Mouse (Mus musculus): ENCODE measurements around the gene Dnhd1.

The Dnhd1 gene

GRCm38 (mm10) chr7:105650639-105651435 lies at the start of gene Dnhd1:
Dnhd1 (plus strand) TSS chr7:105650827.
- peak; percentile 62 for DNase-seq (ENCODE audit: low spot score)

- DNase-seq (ENCODE audit: low spot score) = peak; percentile 8
Observed at GRCm38 (mm10) chr7:105602860-105603623, 47.6 kb upstream of the Dnhd1 start.

GRCm38 (mm10) chr7:105608467-105608866 lies 42.2 kb upstream of the Dnhd1 start:
- no peak for DNase-seq (ENCODE audit: low spot score)

- no peak for DNase-seq (ENCODE audit: low spot score)
Observed at GRCm38 (mm10) chr7:105611767-105612166, 38.9 kb upstream of the Dnhd1 start.

- DNase-seq (ENCODE audit: low spot score) = no peak
Observed at GRCm38 (mm10) chr7:105614400-105614799, 36.2 kb upstream of the Dnhd1 start.

GRCm38 (mm10) chr7:105615720-105616119 lies 34.9 kb upstream of the Dnhd1 start:
- DNase-seq (ENCODE audit: low spot score) = no peak

- DNase-seq (ENCODE audit: low spot score) = no peak
Observed at GRCm38 (mm10) chr7:105616561-105616960, 34.1 kb upstream of the Dnhd1 start.

- no peak for DNase-seq (ENCODE audit: low spot score)
Observed at GRCm38 (mm10) chr7:105617810-105618209, 32.8 kb upstream of the Dnhd1 start.

- DNase-seq (ENCODE audit: low spot score) = no peak
Observed at GRCm38 (mm10) chr7:105619701-105620100, 30.9 kb upstream of the Dnhd1 start.

GRCm38 (mm10) chr7:105621053-105621452 lies 29.6 kb upstream of the Dnhd1 start:
- DNase-seq (ENCODE audit: low spot score) = no peak

GRCm38 (mm10) chr7:105621646-105622292 lies 28.9 kb upstream of the Dnhd1 start:
- no peak for DNase-seq (ENCODE audit: low spot score)

- DNase-seq (ENCODE audit: low spot score) = no peak
Observed at GRCm38 (mm10) chr7:105625397-105625796, 25.2 kb upstream of the Dnhd1 start.

GRCm38 (mm10) chr7:105628633-105629032 lies 22.0 kb upstream of the Dnhd1 start:
- DNase-seq (ENCODE audit: low spot score) = no peak

GRCm38 (mm10) chr7:105632551-105632972 lies 18.1 kb upstream of the Dnhd1 start:
- no peak for DNase-seq (ENCODE audit: low spot score)

GRCm38 (mm10) chr7:105633127-105633800 lies 17.4 kb upstream of the Dnhd1 start, which contains the start of gene Trim3:
Trim3 (minus strand) TSS chr7:105633571.
- peak; percentile 59 for DNase-seq (ENCODE audit: low spot score)

GRCm38 (mm10) chr7:105633801-105634135 lies 16.9 kb upstream of the Dnhd1 start:
- no peak for DNase-seq (ENCODE audit: low spot score)

GRCm38 (mm10) chr7:105634272-105634920 lies 16.2 kb upstream of the Dnhd1 start:
- no peak for DNase-seq (ENCODE audit: low spot score)

GRCm38 (mm10) chr7:105635726-105636125 lies 14.9 kb upstream of the Dnhd1 start:
- DNase-seq (ENCODE audit: low spot score) = no peak

- DNase-seq (ENCODE audit: low spot score) = no peak
Observed at GRCm38 (mm10) chr7:105638776-105639175, 11.9 kb upstream of the Dnhd1 start.

- DNase-seq (ENCODE audit: low spot score) = no peak
Observed at GRCm38 (mm10) chr7:105639304-105639703, 11.3 kb upstream of the Dnhd1 start.

- no peak for DNase-seq (ENCODE audit: low spot score)
Observed at GRCm38 (mm10) chr7:105639756-105640155, 10.9 kb upstream of the Dnhd1 start, which contains the start of gene Timm10b. Timm10b (plus strand) TSS chr7:105640056.
